8 mouse cellular contexts compared by ENCODE assay signal in genomic region chr2:53190684-53191511, GRCm38 (mm10). TPM values are rescaled to one million over a fixed set of nuclear protein-coding genes. Genes with fewer than 3 reads are reported as not detected.
DNase-seq lines count a peak whose midpoint lies in the region; ATAC-seq and TF ChIP-seq lines count a peak whose summit lies in the region.

Prpf40a (minus strand) TSS chr2:53191284.

- H3K27me3 ChIP-seq in megakaryocyte, embryonic 14.5 days (replicated peaks), result no peaks in the 10 kb centered on the region

- peak within 1 kb of the TSS; percentile 99 for H3K4me3 ChIP-seq in cortical plate, adult 2 months (ENCODE audit: insufficient read depth, low read length)
- peak within 1 kb of the TSS; percentile 98 for H3K4me3 ChIP-seq in megakaryocyte, embryonic 14.5 days (replicated peaks)

- H3K9me3 ChIP-seq in megakaryocyte, embryonic 14.5 days, result no peaks in the 10 kb centered on the region

- peaks cover 48% of the 10 kb centered on the region for H3K36me3 ChIP-seq in megakaryocyte, embryonic 14.5 days (replicated peaks; ENCODE audit: low read length)

- TF ChIP-seq CTCF in cortical plate, adult 2 months (IDR thresholded peaks at IDR 0.05; ENCODE audit: extremely low read depth, insufficient read depth, low read length), result no peak

- H3K4me1 ChIP-seq in cortical plate, adult 2 months (ENCODE audit: control insufficient read depth, insufficient read depth, low read length), result peaks cover 2% of the 10 kb centered on the region; the same call in 1 of the 2 replicates
- peaks cover 39% of the 10 kb centered on the region for H3K4me1 ChIP-seq in megakaryocyte, embryonic 14.5 days

- peak; percentile 71 for TF ChIP-seq POLR2A in cortical plate, adult 2 months (IDR thresholded peaks at IDR 0.05; ENCODE audit: extremely low read depth, insufficient read depth, low read length)

- peak; percentile 98 to 99 for DNase-seq in gastrocnemius, adult 8-10 months (ENCODE audit: low spot score in 2 of 2)
- DNase-seq in hindlimb bud, embryonic 11.5 days (ENCODE audit: extremely low spot score, low read depth, low spot score), result peak; percentile 97
- peak; percentile 99 to 100 for DNase-seq in left cerebral cortex, adult 8-10 months (ENCODE audit: low spot score in 2 of 2)
- DNase-seq in right cerebral cortex, postnatal 10 days (ENCODE audit: low spot score in 2 of 2), result peak; percentile 100
- DNase-seq in urinary bladder, postnatal 25 days (ENCODE audit: low spot score), result peak; percentile 100

- peak within 1 kb of the TSS; percentile 99 for H3K27ac ChIP-seq in cortical plate, adult 2 months (ENCODE audit: insufficient read depth, low read length)

- peak; percentile 90 for ATAC-seq in activated CD4-positive, CD25-positive, alpha-beta regulatory T cell, adult 4 months

RNA-seq across cellular contexts. Expression of gene Prpf40a, which starts in this region (rescaled TPM):
- polyA plus RNA-seq in activated CD4-positive, CD25-positive, alpha-beta regulatory T cell, adult 4 months (2017; shearing (Covaris generic)), result 100 to 1,000 TPM; 173 to 189 TPM
- 15.7 and 19.5 TPM in 2 replicates for polyA plus RNA-seq in cortical plate, adult 2 months (2012; rRNA removed)
- 10 to 100 TPM; 25.8 to 31.6 (median 29.7) TPM for total RNA-seq in gastrocnemius, adult 8-10 months (2022)
- total RNA-seq in left cerebral cortex, adult 8-10 months (2022), result 10 to 100 TPM; 38.7 to 46.7 (median 41.7) TPM
- 2.7 and 8.1 TPM in 2 replicates for polyA plus RNA-seq in megakaryocyte, embryonic 14.5 days (2012; ENCODE audit: insufficient read depth, low replicate concordance)

Comparison
In these comparisons a context has a peak if more than half of its experiments do, and no peak if none do; other contexts are left out.
1. Peak in every context shown above with its lines: DNase-seq, ATAC-seq, H3K4me3 ChIP-seq and H3K27ac ChIP-seq.